ENCODE assay signal across 13 mouse cellular contexts in genomic region chr19:8788521-8788920, GRCm38 (mm10). TPM values are rescaled to one million over a fixed set of nuclear protein-coding genes. Genes with fewer than 3 reads are reported as not detected.
A peak's percentile ranks its signal among the peaks of the same experiment; 100 is the strongest.
DNase-seq lines count a peak whose midpoint lies in the region; ATAC-seq and TF ChIP-seq lines count a peak whose summit lies in the region.
"Had no signal": no experiment of that assay in that cellular context is flagged by ENCODE, and none has a peak within 500 bp of the region (broad histone marks: within the 10 kb centered on the region; RNA-seq: fewer than 3 reads in every experiment).

No protein-coding gene starts in this region.

- TF ChIP-seq POLR2A in brain, embryonic 14.5 days (IDR thresholded peaks at IDR 0.05; ENCODE audit: borderline replicate concordance, extremely low read depth, insufficient read depth, insufficient read length, poor library complexity, severe bottlenecking), result no peak
- no peak for TF ChIP-seq POLR2A in heart, adult 2 months (IDR thresholded peaks at IDR 0.05; ENCODE audit: insufficient read depth, low read depth, low read length)

- no peak for ATAC-seq in forebrain, embryonic 13.5 days
- ATAC-seq in forebrain, embryonic 12.5 days (ENCODE audit: low FRiP score), result no peak
- no peak for ATAC-seq in hindbrain, embryonic 12.5 days (ENCODE audit: low FRiP score)
- no peak for ATAC-seq in intestine, postnatal 0 days
- ATAC-seq: inflammation-experienced regulatory T-cells, adult 6 months had no signal

- TF ChIP-seq EP300 in heart, adult 2 months (IDR thresholded peaks at IDR 0.05; ENCODE audit: insufficient read depth, low read depth, low read length), result no peak

- H3K4me1 ChIP-seq in forebrain, embryonic 13.5 days, result peaks cover 15% of the 10 kb centered on the region
- peaks cover 22% of the 10 kb centered on the region for H3K4me1 ChIP-seq in forebrain, embryonic 12.5 days
- peaks cover 15% of the 10 kb centered on the region for H3K4me1 ChIP-seq in hindbrain, embryonic 12.5 days
- no peaks in the 10 kb centered on the region for H3K4me1 ChIP-seq in heart, adult 2 months (ENCODE audit: control insufficient read depth, insufficient read depth, low read length)
- no peaks in the 10 kb centered on the region for H3K4me1 ChIP-seq in intestine, postnatal 0 days (replicated peaks; ENCODE audit: control insufficient read depth, insufficient read depth, low read length)

- no peak for TF ChIP-seq CTCF in brain, embryonic 14.5 days (IDR thresholded peaks at IDR 0.05; ENCODE audit: borderline replicate concordance, extremely low read depth, insufficient read depth, insufficient read length)
- no peak for TF ChIP-seq CTCF in heart, adult 2 months (IDR thresholded peaks at IDR 0.05)
- TF ChIP-seq CTCF in intestine, postnatal 0 days (IDR thresholded peaks at IDR 0.05; ENCODE audit: low read depth), result no peak

- peaks cover 31% of the 10 kb centered on the region for H3K36me3 ChIP-seq in forebrain, embryonic 13.5 days (ENCODE audit: poor library complexity, severe bottlenecking)
- H3K36me3 ChIP-seq in forebrain, embryonic 12.5 days (replicated peaks), result peaks cover 29% of the 10 kb centered on the region
- peaks cover 23% of the 10 kb centered on the region for H3K36me3 ChIP-seq in hindbrain, embryonic 12.5 days
- H3K36me3 ChIP-seq in heart, adult 2 months (ENCODE audit: control insufficient read depth, insufficient read depth, low read length), result no peaks in the 10 kb centered on the region
- peaks cover 12% of the 10 kb centered on the region for H3K36me3 ChIP-seq in intestine, postnatal 0 days (ENCODE audit: control insufficient read depth, insufficient read depth)

- no peak overlapping the region for H3K4me2 ChIP-seq in forebrain, embryonic 13.5 days
- H3K4me2 ChIP-seq in forebrain, embryonic 12.5 days, result no peak overlapping the region
- no peak overlapping the region for H3K4me2 ChIP-seq in hindbrain, embryonic 12.5 days (replicated peaks)
- H3K4me2 ChIP-seq in intestine, postnatal 0 days (replicated peaks; ENCODE audit: low read depth), result no peak overlapping the region
- H3K4me2 ChIP-seq: heart, embryonic 13.5 days; limb, embryonic 15.5 days; neural tube, embryonic 12.5 days had no signal

- H3K27ac ChIP-seq in forebrain, embryonic 13.5 days, result peak overlapping the region; percentile 3; the same call in 1 of the 2 replicates
- no peak overlapping the region for H3K27ac ChIP-seq in forebrain, embryonic 12.5 days
- H3K27ac ChIP-seq in hindbrain, embryonic 12.5 days, result peak overlapping the region; percentile 24
- no peak overlapping the region for H3K27ac ChIP-seq in heart, adult 2 months
- H3K27ac ChIP-seq in intestine, postnatal 0 days (ENCODE audit: low read depth, low read length), result no peak overlapping the region
- H3K27ac ChIP-seq: heart, embryonic 13.5 days; limb, embryonic 15.5 days; neural tube, embryonic 12.5 days had no signal

- H3K9me3 ChIP-seq in forebrain, embryonic 13.5 days (replicated peaks), result no peaks in the 10 kb centered on the region
- no peaks in the 10 kb centered on the region for H3K9me3 ChIP-seq in forebrain, embryonic 12.5 days
- no peaks in the 10 kb centered on the region for H3K9me3 ChIP-seq in hindbrain, embryonic 12.5 days (replicated peaks)
- no peaks in the 10 kb centered on the region for H3K9me3 ChIP-seq in intestine, postnatal 0 days (ENCODE audit: control insufficient read depth)
- H3K9me3 ChIP-seq: heart, embryonic 13.5 days; limb, embryonic 15.5 days; neural tube, embryonic 12.5 days had no signal

- H3K4me3 ChIP-seq in forebrain, embryonic 13.5 days, result no peak overlapping the region
- no peak overlapping the region for H3K4me3 ChIP-seq in forebrain, embryonic 12.5 days (replicated peaks)
- H3K4me3 ChIP-seq in hindbrain, embryonic 12.5 days, result no peak overlapping the region
- no peak overlapping the region for H3K4me3 ChIP-seq in heart, adult 2 months
- no peak overlapping the region for H3K4me3 ChIP-seq in intestine, postnatal 0 days (ENCODE audit: low read depth, low read length)
- H3K4me3 ChIP-seq: heart, embryonic 13.5 days; limb, embryonic 15.5 days; neural tube, embryonic 12.5 days had no signal

- DNase-seq in ES-CJ7 (ENCODE audit: low read depth, low spot score), result peak; percentile 38
- peak; percentile 53 for DNase-seq in brain, embryonic 14.5 days (ENCODE audit: low read depth)
- no peak for DNase-seq in heart, adult 2 months
- DNase-seq in right cerebral cortex, postnatal 14 days, result no peak
- DNase-seq: lung, postnatal 4 days had no signal

- no peaks in the 10 kb centered on the region for H3K79me2 ChIP-seq in heart, adult 2 months (replicated peaks; ENCODE audit: control insufficient read depth, insufficient read depth, low read length)

- intact Hi-C loops in heart, adult 2 months (cut with DNase I), result no loop called here

- no peaks in the 10 kb centered on the region for H3K27me3 ChIP-seq in forebrain, embryonic 13.5 days
- H3K27me3 ChIP-seq in forebrain, embryonic 12.5 days, result no peaks in the 10 kb centered on the region
- H3K27me3 ChIP-seq in hindbrain, embryonic 12.5 days, result no peaks in the 10 kb centered on the region
- H3K27me3 ChIP-seq in heart, adult 2 months (ENCODE audit: control insufficient read depth, insufficient read depth, low read length), result no peaks in the 10 kb centered on the region
- no peaks in the 10 kb centered on the region for H3K27me3 ChIP-seq in intestine, postnatal 0 days (replicated peaks; ENCODE audit: control insufficient read depth, insufficient read depth, low read length)
- H3K27me3 ChIP-seq: heart, embryonic 13.5 days; limb, embryonic 15.5 days; neural tube, embryonic 12.5 days had no signal

- no peak overlapping the region for H3K9ac ChIP-seq in forebrain, embryonic 13.5 days
- H3K9ac ChIP-seq in forebrain, embryonic 12.5 days, result no peak overlapping the region
- H3K9ac ChIP-seq in hindbrain, embryonic 12.5 days, result 0 out of 2 replicates have a peak overlapping the region, but pooled peaks have one; percentile 19
- H3K9ac ChIP-seq in heart, adult 2 months (ENCODE audit: low read depth, low read length), result no peak overlapping the region
- no peak overlapping the region for H3K9ac ChIP-seq in intestine, postnatal 0 days (ENCODE audit: low read depth, low read length)
- H3K9ac ChIP-seq: heart, embryonic 13.5 days; limb, embryonic 15.5 days; neural tube, embryonic 12.5 days had no signal

- WGBS in forebrain, embryonic 13.5 days, result 23% methylated on average over 3 of the region's 3 CpGs
- 21% methylated on average over 3 of the region's 3 CpGs for WGBS in forebrain, embryonic 12.5 days
- WGBS in hindbrain, embryonic 12.5 days, result 23% methylated on average over 3 of the region's 3 CpGs
- WGBS in heart, adult 2 months, result 51% methylated on average over 3 of the region's 3 CpGs
- WGBS in intestine, postnatal 0 days, result 38% methylated on average over 3 of the region's 3 CpGs

RNA-seq across cellular contexts. Expression of gene Taf6l, which starts 2.3 kb away (rescaled TPM):
- polyA plus RNA-seq in forebrain, embryonic 13.5 days (2015; fragmentation: Nextera tagmentation; extraction: Ambion mirVana), result 30.1 and 33.0 TPM in 2 replicates
- polyA plus RNA-seq in forebrain, embryonic 12.5 days (2016; fragmentation: Nextera tagmentation; extraction: Ambion mirVana), result 35.9 and 41.5 TPM in 2 replicates
- 27.6 and 29.8 TPM in 2 replicates for polyA plus RNA-seq in brain, embryonic 14.5 days (2012; rRNA removed)
- polyA plus RNA-seq in hindbrain, embryonic 12.5 days (2016; fragmentation: Nextera tagmentation; extraction: Ambion mirVana), result 31.8 and 32.4 TPM in 2 replicates
- total RNA-seq in heart, adult 2 months (2021), result 1 to 10 TPM; 7.8 to 9.1 TPM
- 6.0 and 6.2 TPM in 2 replicates for polyA plus RNA-seq in heart, adult 2 months (2012; rRNA removed)
- 12.0 and 13.2 TPM in 2 replicates for polyA plus RNA-seq in intestine, postnatal 0 days (2015; fragmentation: Nextera tagmentation; extraction: Ambion mirVana)

RNA-seq across cellular contexts. Expression of gene Polr2g, which starts 9.9 kb away (rescaled TPM):
- polyA plus RNA-seq in forebrain, embryonic 13.5 days (2015; fragmentation: Nextera tagmentation; extraction: Ambion mirVana), result 174 and 190 TPM in 2 replicates
- 158 and 161 TPM in 2 replicates for polyA plus RNA-seq in forebrain, embryonic 12.5 days (2016; fragmentation: Nextera tagmentation; extraction: Ambion mirVana)
- polyA plus RNA-seq in brain, embryonic 14.5 days (2012; rRNA removed), result 112 and 163 TPM in 2 replicates
- polyA plus RNA-seq in hindbrain, embryonic 12.5 days (2016; fragmentation: Nextera tagmentation; extraction: Ambion mirVana), result 146 and 149 TPM in 2 replicates
- total RNA-seq in heart, adult 2 months (2021), result 10 to 100 TPM; 53.4 to 56.3 TPM
- 55.1 and 84.1 TPM in 2 replicates for polyA plus RNA-seq in heart, adult 2 months (2012; rRNA removed)
- 114 and 115 TPM in 2 replicates for polyA plus RNA-seq in intestine, postnatal 0 days (2015; fragmentation: Nextera tagmentation; extraction: Ambion mirVana)

RNA-seq across cellular contexts. Expression of gene Zbtb3, which starts 13.8 kb away (rescaled TPM):
- 7.9 and 8.5 TPM in 2 replicates for polyA plus RNA-seq in forebrain, embryonic 13.5 days (2015; fragmentation: Nextera tagmentation; extraction: Ambion mirVana)
- 6.6 and 7.9 TPM in 2 replicates for polyA plus RNA-seq in forebrain, embryonic 12.5 days (2016; fragmentation: Nextera tagmentation; extraction: Ambion mirVana)
- 5.9 and 7.9 TPM in 2 replicates for polyA plus RNA-seq in brain, embryonic 14.5 days (2012; rRNA removed)
- 6.5 and 7.4 TPM in 2 replicates for polyA plus RNA-seq in hindbrain, embryonic 12.5 days (2016; fragmentation: Nextera tagmentation; extraction: Ambion mirVana)
- 1 to 10 TPM; 1.4 to 1.5 TPM for total RNA-seq in heart, adult 2 months (2021)
- polyA plus RNA-seq in heart, adult 2 months (2012; rRNA removed), result 2.0 and 2.5 TPM in 2 replicates
- 1.9 and 2.0 TPM in 2 replicates for polyA plus RNA-seq in intestine, postnatal 0 days (2015; fragmentation: Nextera tagmentation; extraction: Ambion mirVana)

RNA-seq across cellular contexts. Expression of gene Tmem179b, which starts 14.3 kb away (rescaled TPM):
- polyA plus RNA-seq in forebrain, embryonic 13.5 days (2015; fragmentation: Nextera tagmentation; extraction: Ambion mirVana), result 35.9 and 36.5 TPM in 2 replicates
- polyA plus RNA-seq in forebrain, embryonic 12.5 days (2016; fragmentation: Nextera tagmentation; extraction: Ambion mirVana), result 34.4 and 36.9 TPM in 2 replicates
- 25.4 and 37.6 TPM in 2 replicates for polyA plus RNA-seq in brain, embryonic 14.5 days (2012; rRNA removed)
- polyA plus RNA-seq in hindbrain, embryonic 12.5 days (2016; fragmentation: Nextera tagmentation; extraction: Ambion mirVana), result 36.9 and 39.7 TPM in 2 replicates
- 10 to 100 TPM; 14.8 to 17.1 TPM for total RNA-seq in heart, adult 2 months (2021)
- polyA plus RNA-seq in heart, adult 2 months (2012; rRNA removed), result 44.5 and 44.9 TPM in 2 replicates
- polyA plus RNA-seq in intestine, postnatal 0 days (2015; fragmentation: Nextera tagmentation; extraction: Ambion mirVana), result 93.5 and 97.4 TPM in 2 replicates

RNA-seq across cellular contexts. Expression of gene Tmem223, which starts 17.7 kb away (rescaled TPM):
- 260 and 261 TPM in 2 replicates for polyA plus RNA-seq in forebrain, embryonic 13.5 days (2015; fragmentation: Nextera tagmentation; extraction: Ambion mirVana)
- polyA plus RNA-seq in forebrain, embryonic 12.5 days (2016; fragmentation: Nextera tagmentation; extraction: Ambion mirVana), result 203 and 210 TPM in 2 replicates
- 224 and 402 TPM in 2 replicates for polyA plus RNA-seq in brain, embryonic 14.5 days (2012; rRNA removed)
- 189 and 213 TPM in 2 replicates for polyA plus RNA-seq in hindbrain, embryonic 12.5 days (2016; fragmentation: Nextera tagmentation; extraction: Ambion mirVana)
- 100 to 1,000 TPM; 108 to 130 TPM for total RNA-seq in heart, adult 2 months (2021)
- 212 and 233 TPM in 2 replicates for polyA plus RNA-seq in heart, adult 2 months (2012; rRNA removed)
- 136 and 137 TPM in 2 replicates for polyA plus RNA-seq in intestine, postnatal 0 days (2015; fragmentation: Nextera tagmentation; extraction: Ambion mirVana)

Comparison
In these comparisons a context has a peak if more than half of its experiments do, and no peak if none do; other contexts are left out.
1. H3K27ac ChIP-seq: peak in forebrain, embryonic 13.5 days (single experiment) and hindbrain, embryonic 12.5 days (single experiment); none in forebrain, embryonic 12.5 days (single experiment), heart, adult 2 months (single experiment) and intestine, postnatal 0 days (single experiment).
2. DNase-seq: peak in ES-CJ7 (single experiment) and brain, embryonic 14.5 days (single experiment); none in heart, adult 2 months (0 of 2) and right cerebral cortex, postnatal 14 days (single experiment).